Mouse (Mus musculus) embryonic facial prominence, embryonic 14.5 days (tissue): ENCODE measurements around the gene Atp5b. TPM values are rescaled to one million over a fixed set of nuclear protein-coding genes. Genes with fewer than 3 reads are reported as not detected.

Experiments
- ATAC-seq: fragments of 200-750 bp; cut with Nextera tagmentation; 2 replicates; pipeline ENCODE4 v1.8.0; 2017; ENCODE audit warnings: low read depth, moderate number of reproducible peaks, moderate TSS enrichment
- DNase-seq: peaks from one replicate; pipeline ENCODE4 v3.0.0-alpha.2; 2015; ENCODE audit warnings: low spot score
- H3K27ac ChIP-seq: fragments of 300-500 bp; sonication (generic); replicated peaks from 2 replicates; pipeline ENCODE4 v1.5.1; 2014; ENCODE audit warnings: low read depth, mild to moderate bottlenecking, low read length, moderate library complexity
- H3K27me3 ChIP-seq: fragments of 300-500 bp; sonication (generic); replicated peaks from 2 replicates; pipeline ENCODE4 v1.6.1; 2014; ENCODE audit warnings: low read length; ENCODE audit not compliant: control insufficient read depth, insufficient read depth
- H3K36me3 ChIP-seq: fragments of 300-500 bp; sonication (generic); 2 replicates; pipeline ENCODE4 v1.6.1; 2014; ENCODE audit warnings: low read length, mixed read lengths; ENCODE audit not compliant: control insufficient read depth, insufficient read depth
- H3K4me1 ChIP-seq: fragments of 300-500 bp; sonication (generic); 2 replicates; pipeline ENCODE4 v1.6.1; 2014; ENCODE audit warnings: antibody characterized with exemption, low read length; ENCODE audit not compliant: control insufficient read depth, insufficient read depth
- H3K4me2 ChIP-seq: fragments of 300-500 bp; sonication (generic); 2 replicates; pipeline ENCODE4 v1.6.1; 2014; ENCODE audit warnings: low read depth, mild to moderate bottlenecking, low read length, moderate library complexity, mixed read lengths
- H3K4me3 ChIP-seq: fragments of 300-500 bp; sonication (generic); 2 replicates; pipeline ENCODE4 v1.5.1; 2014; ENCODE audit warnings: low read depth, mild to moderate bottlenecking, low read length
- H3K9ac ChIP-seq: fragments of 300-500 bp; sonication (generic); 2 replicates; pipeline ENCODE4 v1.6.1; 2014; ENCODE audit warnings: low read depth, mild to moderate bottlenecking, low read length, moderate library complexity, mixed read lengths
- H3K9me3 ChIP-seq: fragments of 300-500 bp; sonication (generic); 2 replicates; pipeline ENCODE4 v1.6.1; 2016; ENCODE audit warnings: low read length; ENCODE audit not compliant: control insufficient read depth
- WGBS: fragments of 180-500 bp; shearing (Covaris S2); extraction: QIAGEN DNeasy Blood & Tissue Kit; methylation state at CpG from one replicate; pipeline ENCODE4 v1.1.7; 2014; 5-methylcytosine and 5-hydroxymethylcytosine counted together
- microRNA counts: library from miRNA; unstranded; fragments of <30 nt; microRNA quantifications from one replicate; lab custom pipeline; 2017
- microRNA-seq: library from miRNA; unstranded; fragments of <30 nt; microRNA quantifications from one replicate; pipeline ENCODE4, GENCODE M21; 2016; ENCODE audit warnings: borderline number of aligned reads
- polyA plus RNA-seq: library from polyadenylated mRNA; unstranded; fragments of >200 nt; fragmentation: Nextera tagmentation; extraction: Ambion mirVana; gene quantifications from 2 replicates; pipeline ENCODE4 v1.2.1, GENCODE M21; 2014

Gene Atp5b
- polyA plus RNA-seq, 1 experiment from 2014 or later, result 2,210 TPM

DNA sequence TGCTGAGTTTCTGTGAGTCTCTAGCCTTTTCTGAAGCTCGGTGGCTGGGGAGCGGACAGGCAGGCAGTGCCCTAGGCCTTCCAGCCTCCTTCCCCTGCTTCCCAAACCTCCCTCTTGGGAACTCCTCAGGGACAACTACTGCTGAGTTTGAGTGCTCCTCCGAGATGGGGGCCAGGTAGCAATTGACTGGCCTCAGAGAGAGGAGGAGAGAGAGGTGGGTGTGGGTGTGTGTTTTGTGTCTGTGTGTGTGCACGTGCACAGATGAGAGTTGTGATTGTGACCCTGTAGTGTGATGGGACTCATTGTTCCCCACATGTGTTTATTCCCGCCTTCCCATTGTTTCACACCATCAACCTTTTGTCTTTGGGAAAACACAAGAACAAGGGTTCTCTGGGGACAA lies 44.4 kb downstream of the Atp5b start:
- H3K27me3 ChIP-seq, result no peaks in the 10 kb centered on the region
- no peak overlapping the region for H3K4me3 ChIP-seq
- H3K36me3 ChIP-seq, result peaks cover 91% of the 10 kb centered on the region
- ATAC-seq, result no peak
- no peak overlapping the region for H3K9ac ChIP-seq
- no peak for DNase-seq
- no peak overlapping the region for H3K4me2 ChIP-seq
- WGBS, result 74% methylated on average over 5 of the region's 5 CpGs
- no peak overlapping the region; the same call in 1 of the 2 replicates for H3K27ac ChIP-seq
- H3K9me3 ChIP-seq, result no peaks in the 10 kb centered on the region
- H3K4me1 ChIP-seq, result no peaks in the 10 kb centered on the region

DNA sequence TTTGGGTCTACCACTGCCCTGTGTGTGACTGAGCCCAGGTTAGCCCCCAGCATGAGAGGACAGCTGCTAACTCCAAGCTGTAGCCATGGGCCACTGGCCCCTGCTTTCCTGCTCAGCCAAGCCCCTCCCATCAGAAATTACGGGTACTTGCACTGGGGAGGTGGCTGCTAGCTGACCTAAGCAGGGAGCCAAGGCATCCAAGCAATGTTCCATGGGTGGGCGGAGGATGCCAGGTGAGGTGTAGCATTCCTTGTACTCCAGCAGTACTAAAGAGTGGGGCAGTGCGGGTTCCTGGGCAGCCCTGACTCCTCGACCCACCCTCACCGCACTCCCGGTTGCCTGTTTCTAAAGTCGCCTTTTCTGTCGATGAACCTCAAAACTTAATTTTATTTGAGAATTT lies 45.1 kb downstream of the Atp5b start:
- no peak overlapping the region for H3K27ac ChIP-seq
- DNase-seq, result no peak
- H3K9ac ChIP-seq, result no peak overlapping the region; the same call in 1 of the 2 replicates
- no peaks in the 10 kb centered on the region for H3K9me3 ChIP-seq
- 89% methylated on average over 8 of the region's 8 CpGs for WGBS
- H3K27me3 ChIP-seq, result no peaks in the 10 kb centered on the region
- no peak overlapping the region for H3K4me2 ChIP-seq
- H3K36me3 ChIP-seq, result peaks cover 91% of the 10 kb centered on the region
- H3K4me3 ChIP-seq, result no peak overlapping the region
- no peaks in the 10 kb centered on the region for H3K4me1 ChIP-seq
- no peak for ATAC-seq

DNA sequence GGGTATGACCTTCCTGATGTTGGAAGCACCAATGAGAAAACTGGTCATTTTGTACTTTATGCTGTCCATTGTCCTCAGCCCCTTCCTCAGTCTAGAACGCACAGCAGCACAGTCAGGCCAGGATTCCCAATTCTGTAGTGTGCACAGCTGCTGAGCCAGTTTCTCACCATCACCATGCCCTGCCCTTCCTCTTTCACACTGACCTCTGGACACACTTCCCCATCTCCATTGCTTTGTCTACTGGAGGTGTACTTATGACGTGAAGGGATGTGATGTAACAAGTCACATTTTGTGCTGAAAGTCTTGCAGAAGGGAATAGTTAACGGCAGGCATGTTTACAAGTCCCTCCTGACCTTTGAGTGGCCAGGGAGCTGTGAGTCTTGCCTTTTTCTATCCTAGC lies 48.2 kb downstream of the Atp5b start:
- no peaks in the 10 kb centered on the region for H3K27me3 ChIP-seq
- H3K36me3 ChIP-seq, result peaks cover 86% of the 10 kb centered on the region
- no peak overlapping the region for H3K9ac ChIP-seq
- WGBS, result 69% methylated on average over 3 of the region's 3 CpGs
- no peak overlapping the region for H3K4me3 ChIP-seq
- H3K4me2 ChIP-seq, result no peak overlapping the region
- no peak for ATAC-seq
- H3K9me3 ChIP-seq, result no peaks in the 10 kb centered on the region
- H3K4me1 ChIP-seq, result no peaks in the 10 kb centered on the region
- no peak overlapping the region for H3K27ac ChIP-seq
- no peak for DNase-seq

DNA sequence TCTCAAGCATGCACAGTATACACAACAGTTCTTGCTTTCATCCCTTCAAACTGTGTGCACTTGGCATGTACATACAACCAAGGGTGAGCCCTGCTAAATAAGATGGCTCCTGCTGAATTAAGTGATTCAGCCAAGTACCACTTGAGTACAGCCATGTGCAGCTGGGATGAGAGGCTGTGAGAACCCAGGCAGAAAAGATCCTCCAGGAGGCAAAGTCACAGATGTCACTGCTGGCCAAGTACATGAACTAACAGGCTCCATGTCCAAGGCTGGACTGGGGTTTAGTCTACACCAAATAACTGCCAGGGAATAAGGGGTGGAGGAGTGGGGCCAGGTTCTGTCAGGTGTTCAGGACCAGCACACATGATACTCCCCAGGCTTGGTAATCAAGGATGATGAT lies 48.7 kb downstream of the Atp5b start:
- ATAC-seq (no peak), DNase-seq (no peak)
- H3K9ac ChIP-seq, result no peak overlapping the region
- H3K4me1 ChIP-seq, result no peaks in the 10 kb centered on the region
- H3K27me3 ChIP-seq, result no peaks in the 10 kb centered on the region
- no peak overlapping the region for H3K4me3 ChIP-seq
- H3K4me2 ChIP-seq, result no peak overlapping the region
- H3K9me3 ChIP-seq, result no peaks in the 10 kb centered on the region
- H3K36me3 ChIP-seq, result peaks cover 86% of the 10 kb centered on the region
- no peak overlapping the region for H3K27ac ChIP-seq

DNA sequence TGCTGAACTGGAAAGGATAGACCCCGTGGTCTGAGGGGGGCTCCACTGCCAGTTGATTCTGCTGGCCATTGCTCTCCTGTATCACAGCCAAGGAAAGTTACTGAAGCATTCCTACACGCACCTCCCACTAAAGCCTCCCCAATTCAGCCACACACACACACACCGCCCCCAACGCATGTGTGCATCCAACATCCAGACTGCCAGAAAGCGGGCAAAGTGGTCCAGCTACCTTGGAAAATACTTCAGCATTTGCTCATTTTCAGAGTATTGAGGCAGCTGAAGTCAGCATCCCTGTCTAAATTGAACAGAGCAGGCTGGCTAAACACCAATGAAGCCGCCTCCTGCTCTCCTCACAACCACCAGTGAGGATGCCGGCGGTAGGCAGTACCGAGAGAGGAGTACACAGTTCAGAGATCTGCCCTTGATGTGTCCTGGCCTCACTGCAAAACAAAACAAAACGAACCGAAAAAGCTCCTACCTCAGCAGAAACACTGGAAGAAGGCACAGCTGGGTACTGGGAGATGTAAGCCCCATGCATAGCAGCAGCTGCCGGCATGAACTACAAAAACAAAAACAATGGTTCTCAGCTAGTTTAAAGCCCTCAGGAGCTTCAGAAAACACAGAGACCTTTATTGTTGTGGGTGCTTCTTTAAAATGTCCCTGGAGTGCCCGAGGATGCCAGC lies 50.7 kb downstream of the Atp5b start:
- H3K4me2 ChIP-seq, result no peak overlapping the region
- peaks cover 88% of the 10 kb centered on the region for H3K36me3 ChIP-seq
- WGBS, result 46% methylated on average over 13 of the region's 13 CpGs
- H3K27me3 ChIP-seq, result no peaks in the 10 kb centered on the region
- no peak overlapping the region for H3K9ac ChIP-seq
- no peaks in the 10 kb centered on the region for H3K9me3 ChIP-seq
- H3K27ac ChIP-seq, result no peak overlapping the region
- no peaks in the 10 kb centered on the region for H3K4me1 ChIP-seq
- ATAC-seq, result no peak
- no peak overlapping the region for H3K4me3 ChIP-seq
- no peak for DNase-seq

DNA sequence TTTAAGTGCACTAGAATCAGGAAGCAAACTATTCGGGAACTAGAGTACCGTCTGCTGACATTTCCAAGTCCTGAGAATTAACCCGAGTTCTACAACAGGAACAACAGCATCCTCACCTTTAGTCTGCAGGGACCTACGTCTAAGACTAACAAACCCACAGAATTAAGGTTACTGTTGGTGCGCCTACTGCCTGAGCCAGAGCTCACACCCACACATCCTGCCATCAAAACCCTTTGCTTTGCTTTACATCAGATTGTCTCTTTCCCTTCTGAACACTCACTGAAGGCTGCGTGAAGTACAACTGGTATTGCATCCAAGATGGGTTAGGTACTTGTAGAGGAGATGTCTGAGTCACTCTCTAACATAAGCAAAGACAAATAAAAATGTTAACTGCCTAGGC lies 52.3 kb downstream of the Atp5b start:
- Histone ChIP-seq H3K36me3 (peaks cover 91% of the 10 kb centered on the region), H3K4me3 (no peak overlapping the region), H3K9ac (no peak overlapping the region), H3K27me3 (no peaks in the 10 kb centered on the region), H3K9me3 (no peaks in the 10 kb centered on the region), H3K4me1 (no peaks in the 10 kb centered on the region), H3K27ac (no peak overlapping the region), H3K4me2 (no peak overlapping the region)
- WGBS, result 90% methylated on average over 6 of the region's 6 CpGs
- DNase-seq (no peak), ATAC-seq (no peak)

MicroRNAs within 50 kb of the gene (microRNA counts, 519-probe panel; counts per million panel counts)
- microRNA mmu-miR-677 (lab: Ali Mortazavi, UCI), result 19.3 counts per million

Small RNAs within 50 kb of the gene (microRNA-seq; reads per million reads assigned to microRNA genes)
- gene Mir677, result 14.1 reads per million, percentile 31 among the genes with 10 or more reads in this experiment

Other genes with a start within 250 kb of the Atp5b start
- gene Rdh19, start 233.3 kb upstream of the Atp5b start, polyA plus RNA-seq, result not detected in 2 replicates
- gene Rdh16f2, start 216.8 kb upstream of the Atp5b start, polyA plus RNA-seq, result not detected in 2 replicates
- gene Rdh7, start 194.5 kb upstream of the Atp5b start, polyA plus RNA-seq, result not detected in 2 replicates
- gene Sdr9c7, start 184.8 kb upstream of the Atp5b start, polyA plus RNA-seq, result 0.77 and 1.1 TPM in 2 replicates
- gene Hsd17b6, start 75.7 kb upstream of the Atp5b start, polyA plus RNA-seq, result 0.75 TPM in 1 of 2 replicates, not detected in the other
- 61.6 and 69.4 TPM in 2 replicates for gene Prim1, start 68.1 kb upstream of the Atp5b start, polyA plus RNA-seq
- gene Naca, start 47.7 kb upstream of the Atp5b start, polyA plus RNA-seq, result 847 and 859 TPM in 2 replicates
- 450 and 475 TPM in 2 replicates for gene Ptges3, start 24.3 kb upstream of the Atp5b start, polyA plus RNA-seq
- gene Baz2a, start 8.3 kb downstream of the Atp5b start, polyA plus RNA-seq, result 15.7 and 18.8 TPM in 2 replicates
- 31.3 and 32.4 TPM in 2 replicates for gene Rbms2, start 97.0 kb downstream of the Atp5b start, polyA plus RNA-seq
- 1.1 and 2.6 TPM in 2 replicates for gene Gls2, start 111.2 kb downstream of the Atp5b start, polyA plus RNA-seq
- 30.8 and 35.8 TPM in 2 replicates for gene Spryd4, start 128.5 kb downstream of the Atp5b start, polyA plus RNA-seq
- 0.15 and 0.35 TPM in 2 replicates for gene Mip, start 142.6 kb downstream of the Atp5b start, polyA plus RNA-seq
- 35.4 and 53.3 TPM in 2 replicates for gene Timeless, start 148.8 kb downstream of the Atp5b start, polyA plus RNA-seq
- 0.24 and 0.30 TPM in 2 replicates for gene Apon, start 170.8 kb downstream of the Atp5b start, polyA plus RNA-seq
- gene Apof, start 185.4 kb downstream of the Atp5b start, polyA plus RNA-seq, result not detected in 2 replicates
- 13.4 and 13.5 TPM in 2 replicates for gene Stat2, start 187.3 kb downstream of the Atp5b start, polyA plus RNA-seq
- gene Il23a, start 215.5 kb downstream of the Atp5b start, polyA plus RNA-seq, result 0.20 and 0.29 TPM in 2 replicates
- gene Pan2, start 220.1 kb downstream of the Atp5b start, polyA plus RNA-seq, result 23.6 and 23.8 TPM in 2 replicates
- 350 and 364 TPM in 2 replicates for gene Cnpy2, start 239.2 kb downstream of the Atp5b start, polyA plus RNA-seq